Mouse (Mus musculus) midbrain, postnatal 0 days (tissue): Measurements from ENCODE around the gene Alkbh5. TPM values are rescaled to one million over a fixed set of nuclear protein-coding genes. Genes with fewer than 3 reads are reported as not detected.

ENCODE experiments used
- ATAC-seq: fragments of 200-750 bp; cut with Nextera tagmentation; 2 replicates; pipeline ENCODE4 v1.8.0; 2017; ENCODE audit warnings: moderate number of reproducible peaks, mild to moderate bottlenecking, moderate TSS enrichment, moderate library complexity; ENCODE audit not compliant: low FRiP score
- DNase-seq: peaks from one replicate; pipeline ENCODE4 v3.0.0-alpha.2; 2015; ENCODE audit warnings: low spot score
- H3K27ac ChIP-seq: fragments of 300-500 bp; sonication (generic); 2 replicates; pipeline ENCODE4 v1.5.1; 2014; ENCODE audit warnings: low read depth, mild to moderate bottlenecking, low read length, mixed read lengths
- H3K27me3 ChIP-seq: fragments of 300-500 bp; sonication (generic); 2 replicates; pipeline ENCODE4 v1.6.1; 2014; ENCODE audit warnings: low read length, control low read depth, mixed read lengths; ENCODE audit not compliant: insufficient read depth
- H3K36me3 ChIP-seq: fragments of 300-500 bp; sonication (generic); 2 replicates; pipeline ENCODE4 v1.6.1; 2014; ENCODE audit warnings: low read length, control low read depth, mixed read lengths; ENCODE audit not compliant: insufficient read depth
- H3K4me1 ChIP-seq: fragments of 300-500 bp; sonication (generic); 2 replicates; pipeline ENCODE4 v1.6.1; 2014; ENCODE audit warnings: mild to moderate bottlenecking, control low read depth, antibody characterized with exemption, low read length, mixed read lengths; ENCODE audit not compliant: insufficient read depth
- H3K4me2 ChIP-seq: fragments of 300-500 bp; sonication (generic); 2 replicates; pipeline ENCODE4 v1.6.1; 2014; ENCODE audit warnings: low read depth, mild to moderate bottlenecking, low read length, mixed read lengths; ENCODE audit not compliant: poor library complexity, severe bottlenecking
- H3K4me3 ChIP-seq: fragments of 300-500 bp; sonication (generic); 2 replicates; pipeline ENCODE4 v1.5.1; 2014; ENCODE audit warnings: low read depth, mild to moderate bottlenecking, low read length, moderate library complexity
- H3K9ac ChIP-seq: fragments of 300-500 bp; sonication (generic); replicated peaks from 2 replicates; pipeline ENCODE4 v1.6.1; 2014; ENCODE audit warnings: mild to moderate bottlenecking, low read length, moderate library complexity, mixed read lengths; ENCODE audit not compliant: poor library complexity, severe bottlenecking
- H3K9me3 ChIP-seq: fragments of 300-500 bp; sonication (generic); 2 replicates; pipeline ENCODE4 v1.6.1; 2016; ENCODE audit warnings: low read length, control low read depth
- CTCF ChIP-seq: IDR thresholded peaks from 2 replicates; pipeline ENCODE4 v1.5.1; 2016; ENCODE audit warnings: antibody characterized with exemption, mild to moderate bottlenecking
- WGBS: fragments of 180-500 bp; shearing (Covaris S2); extraction: QIAGEN DNeasy Blood & Tissue Kit; methylation state at CpG from one replicate; pipeline ENCODE4 v1.1.7; 2014; 5-methylcytosine and 5-hydroxymethylcytosine counted together
- polyA plus RNA-seq: library from polyadenylated mRNA; unstranded; fragments of >200 nt; fragmentation: Nextera tagmentation; extraction: Ambion mirVana; gene quantifications from 2 replicates; pipeline ENCODE4 v1.2.1, GENCODE M21; 2015
- total RNA-seq: library from RNA; depleted of rRNA; stranded (reverse); fragments of >200 nt; gene quantifications from 2 replicates; pipeline ENCODE4 v1.2.3, GENCODE M21; 2014

Gene Alkbh5
- total and polyA plus RNA-seq, 2 experiments from 2014 or later = 23.1 to 34.0 TPM

GRCm38 (mm10) chr11:60526461-60526860, 9.7 kb upstream of the Alkbh5 start:
- H3K27ac ChIP-seq = no peak overlapping the region
- no peaks in the 10 kb centered on the region for H3K9me3 ChIP-seq
- no peak overlapping the region for H3K4me3 ChIP-seq
- H3K4me2 ChIP-seq = no peak overlapping the region
- DNase-seq (no peak), ATAC-seq (no peak)
- 54% methylated on average over 4 of the region's 4 CpGs for WGBS
- no peaks in the 10 kb centered on the region for H3K36me3 ChIP-seq
- H3K4me1 ChIP-seq = no peaks in the 10 kb centered on the region
- no peaks in the 10 kb centered on the region for H3K27me3 ChIP-seq
- no peak overlapping the region for H3K9ac ChIP-seq
- TF ChIP-seq CTCF = no peak

DNA sequence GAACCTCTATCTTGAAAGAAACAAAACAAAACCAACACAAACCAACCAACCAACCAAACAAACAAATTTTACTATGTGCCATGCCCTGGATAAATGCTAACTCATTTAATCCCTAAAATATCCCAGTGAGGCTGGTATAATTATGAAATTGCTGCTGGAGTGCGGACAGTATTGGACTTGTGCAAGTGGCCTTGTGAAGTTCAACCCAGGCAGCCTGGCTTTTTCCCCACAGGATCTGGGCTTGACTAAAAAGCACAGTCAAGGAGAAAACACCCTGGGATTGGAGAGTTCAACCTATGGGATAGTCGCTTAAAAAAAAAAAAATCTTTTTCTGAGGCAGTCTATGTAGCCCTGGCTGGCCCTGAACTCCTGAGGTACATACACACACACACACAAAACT, 505 bp upstream of the Alkbh5 start:
- ATAC-seq (no peak), DNase-seq (no peak)
- peak overlapping the region; percentile 98 for H3K4me2 ChIP-seq
- peaks cover 16% of the 10 kb centered on the region for H3K4me1 ChIP-seq
- TF ChIP-seq CTCF = no peak
- H3K27ac ChIP-seq = peak overlapping the region; percentile 98; the same call in 1 of the 2 replicates
- H3K27me3 ChIP-seq = no peaks in the 10 kb centered on the region
- H3K4me3 ChIP-seq = no peak overlapping the region
- 90% methylated on average over 2 of the region's 2 CpGs for WGBS
- no peaks in the 10 kb centered on the region for H3K36me3 ChIP-seq
- no peaks in the 10 kb centered on the region for H3K9me3 ChIP-seq
- no peak overlapping the region for H3K9ac ChIP-seq

GRCm38 (mm10) chr11:60536859-60537467, 782 bp downstream of the Alkbh5 start:
- H3K4me2 ChIP-seq = peak overlapping the region; percentile 98
- peaks cover 19% of the 10 kb centered on the region for H3K4me1 ChIP-seq
- WGBS = 1% methylated on average over 37 of the region's 37 CpGs
- DNase-seq = peak; percentile 94
- peak overlapping the region; percentile 70 for H3K9ac ChIP-seq
- no peaks in the 10 kb centered on the region for H3K9me3 ChIP-seq
- peak; percentile 80 for ATAC-seq
- peak overlapping the region; percentile 93 for H3K4me3 ChIP-seq
- H3K27me3 ChIP-seq = no peaks in the 10 kb centered on the region
- peak; percentile 62 for TF ChIP-seq CTCF
- H3K36me3 ChIP-seq = no peaks in the 10 kb centered on the region
- H3K27ac ChIP-seq = peak overlapping the region; percentile 98

GRCm38 (mm10) chr11:60537468-60538347, 1.5 kb downstream of the Alkbh5 start:
- ATAC-seq (peak; percentile 94), DNase-seq (peak; percentile 99)
- peak overlapping the region; percentile 98 for H3K4me2 ChIP-seq
- peak overlapping the region; percentile 76 for H3K9ac ChIP-seq
- peak overlapping the region; percentile 98 for H3K27ac ChIP-seq
- WGBS = under 1% methylated on average over 85 of the region's 91 CpGs
- H3K9me3 ChIP-seq = no peaks in the 10 kb centered on the region
- peaks cover 19% of the 10 kb centered on the region for H3K4me1 ChIP-seq
- TF ChIP-seq CTCF = peak; percentile 37; the same call in 1 of the 2 replicates
- peaks cover 4% of the 10 kb centered on the region; the same call in 1 of the 2 replicates for H3K36me3 ChIP-seq
- H3K27me3 ChIP-seq = no peaks in the 10 kb centered on the region
- H3K4me3 ChIP-seq = peak overlapping the region; percentile 93

DNA sequence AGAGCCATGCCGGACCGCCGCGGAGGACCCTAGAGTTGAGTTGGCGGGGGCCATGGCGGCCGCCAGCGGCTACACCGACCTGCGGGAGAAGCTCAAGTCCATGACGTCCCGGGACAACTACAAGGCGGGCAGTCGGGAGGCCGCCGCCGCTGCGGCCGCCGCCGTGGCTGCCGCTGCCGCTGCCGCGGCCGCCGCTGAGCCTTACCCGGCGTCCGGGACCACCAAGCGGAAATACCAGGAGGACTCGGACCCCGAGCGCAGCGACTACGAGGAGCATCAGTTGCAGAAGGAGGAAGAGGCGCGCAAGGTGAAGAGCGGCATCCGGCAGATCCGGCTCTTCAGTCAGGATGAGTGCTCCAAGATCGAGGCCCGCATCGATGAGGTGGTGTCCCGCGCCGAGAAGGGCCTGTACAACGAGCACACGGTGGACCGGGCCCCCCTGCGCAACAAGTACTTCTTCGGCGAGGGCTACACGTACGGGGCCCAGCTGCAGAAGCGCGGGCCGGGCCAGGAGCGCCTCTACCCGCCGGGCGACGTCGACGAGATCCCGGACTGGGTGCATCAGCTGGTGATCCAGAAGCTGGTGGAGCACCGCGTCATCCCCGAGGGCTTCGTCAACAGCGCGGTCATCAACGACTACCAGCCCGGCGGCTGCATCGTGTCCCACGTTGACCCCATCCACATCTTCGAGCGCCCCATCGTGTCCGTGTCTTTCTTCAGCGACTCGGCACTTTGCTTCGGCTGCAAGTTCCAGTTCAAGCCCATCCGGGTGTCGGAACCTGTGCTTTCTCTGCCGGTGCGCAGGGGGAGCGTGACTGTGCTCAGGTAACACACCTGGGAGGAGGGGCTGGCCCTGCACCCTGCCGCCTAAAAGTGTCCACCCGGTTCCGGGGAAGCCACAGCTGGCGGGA, 2.4 kb downstream of the Alkbh5 start:
- ATAC-seq = no peak
- Histone ChIP-seq H3K36me3 (peaks cover 4% of the 10 kb centered on the region; the same call in 1 of the 2 replicates), H3K4me1 (peaks cover 19% of the 10 kb centered on the region), H3K4me2 (peak overlapping the region; percentile 98), H3K4me3 (peak overlapping the region; percentile 93), H3K9me3 (no peaks in the 10 kb centered on the region), H3K9ac (peak overlapping the region; percentile 76), H3K27me3 (no peaks in the 10 kb centered on the region), H3K27ac (peak overlapping the region; percentile 98)
- DNase-seq = no peak
- WGBS = under 1% methylated on average over 92 of the region's 93 CpGs
- no peak for TF ChIP-seq CTCF
